Mouse (Mus musculus): ENCODE measurements at regions not wholly inside any gene's neighbourhood (a gene's known extent, or its start where the extent isn't known, plus 50 kb on each side); places are given as distances from the start of the nearest gene placed in this dataset.

- TF ChIP-seq CTCF (IDR thresholded peaks at IDR 0.05) (no peak), POLR2A (IDR thresholded peaks at IDR 0.05; ENCODE audit: insufficient read depth, low read depth, low read length) (no peak), EP300 (IDR thresholded peaks at IDR 0.05; ENCODE audit: insufficient read depth, low read depth, low read length) (no peak)
These were observed 155.0 kb downstream of the Ube2e3 start for GRCm38 (mm10) chr2:79022954-79023353.

All from heart, adult 2 months (tissue).